Mouse (Mus musculus): ENCODE results near the gene Got1.

GRCm38 (mm10) chr19:43495846-43496245 is 28.6 kb downstream of the Got1 start:
- TF ChIP-seq CTCF (IDR thresholded peaks at IDR 0.05) (peak; percentile 98), EP300 (IDR thresholded peaks at IDR 0.05; ENCODE audit: insufficient read depth, low read depth, low read length) (no peak), POLR2A (IDR thresholded peaks at IDR 0.05; ENCODE audit: insufficient read depth, low read depth, low read length) (no peak)

All from heart, adult 2 months (tissue).